ENCODE assay signal across 9 mouse cellular contexts in the genomic region with DNA sequence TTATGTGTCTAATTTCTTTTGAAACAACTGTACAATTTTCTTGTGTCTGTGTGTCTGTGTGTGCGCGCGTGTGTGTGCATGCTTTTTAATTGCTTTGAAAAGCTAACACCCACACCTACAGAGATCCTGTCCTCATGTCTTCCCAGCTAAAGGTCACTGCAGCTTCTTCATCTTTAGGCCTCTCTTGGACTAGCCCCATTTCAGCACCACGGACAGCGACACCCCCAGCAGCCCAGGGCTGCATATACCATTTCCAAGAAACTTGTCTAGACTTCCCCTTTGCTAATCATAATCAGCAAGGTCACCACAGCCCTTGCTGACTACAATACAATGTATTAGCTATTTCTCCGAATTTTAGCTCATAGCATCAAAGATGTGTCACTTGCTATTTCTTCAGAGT. TPM values are rescaled to one million over a fixed set of nuclear protein-coding genes. Genes with fewer than 3 reads are reported as not detected.
DNase-seq lines count a peak whose midpoint lies in the region; ATAC-seq and TF ChIP-seq lines count a peak whose summit lies in the region.
"Had no signal": no experiment of that assay in that cellular context is flagged by ENCODE, and none has a peak within 500 bp of the region (broad histone marks: within the 10 kb centered on the region; RNA-seq: fewer than 3 reads in every experiment).

No protein-coding gene starts in this region.

- H3K36me3 ChIP-seq in forebrain, embryonic 12.5 days (replicated peaks), result no peaks in the 10 kb centered on the region
- H3K36me3 ChIP-seq in hindbrain, embryonic 16.5 days (ENCODE audit: control insufficient read depth, insufficient read depth, low read length), result no peaks in the 10 kb centered on the region
- H3K36me3 ChIP-seq: liver, embryonic 15.5 days had no signal

- no peak for TF ChIP-seq POLR2A in lung, adult 2 months (IDR thresholded peaks at IDR 0.05; ENCODE audit: borderline replicate concordance, extremely low read depth, low read depth, low read length)
- no peak for TF ChIP-seq POLR2A in olfactory bulb, adult 2 months (IDR thresholded peaks at IDR 0.05; ENCODE audit: insufficient read depth, low read depth, low read length)

- H3K4me3 ChIP-seq in forebrain, embryonic 12.5 days (replicated peaks), result peak overlapping the region; percentile 69; the same call in 1 of the 2 replicates
- H3K4me3 ChIP-seq in hindbrain, embryonic 16.5 days (ENCODE audit: low read length), result peak overlapping the region; percentile 68
- H3K4me3 ChIP-seq in lung, adult 2 months (replicated peaks; ENCODE audit: extremely low read depth, low read depth, low read length), result no peak overlapping the region
- peak overlapping the region; percentile 69 for H3K4me3 ChIP-seq in olfactory bulb, adult 2 months (ENCODE audit: insufficient read depth, low read depth, low read length)
- H3K4me3 ChIP-seq: liver, embryonic 15.5 days had no signal

- peaks cover 15% of the 10 kb centered on the region for H3K4me1 ChIP-seq in forebrain, embryonic 12.5 days
- peaks cover 9% of the 10 kb centered on the region for H3K4me1 ChIP-seq in hindbrain, embryonic 16.5 days (ENCODE audit: control insufficient read depth, insufficient read depth, low read depth, low read length)
- H3K4me1 ChIP-seq in lung, adult 2 months (ENCODE audit: control insufficient read depth, insufficient read depth, low read length), result no peaks in the 10 kb centered on the region
- H3K4me1 ChIP-seq in olfactory bulb, adult 2 months (ENCODE audit: control insufficient read depth, insufficient read depth, low read length), result peaks cover 2% of the 10 kb centered on the region
- H3K4me1 ChIP-seq: liver, embryonic 15.5 days had no signal

- no peak overlapping the region for H3K9ac ChIP-seq in forebrain, embryonic 12.5 days
- H3K9ac ChIP-seq in hindbrain, embryonic 16.5 days (ENCODE audit: low read depth, low read length), result no peak overlapping the region; the same call in none of the 2 replicates
- H3K9ac ChIP-seq: liver, embryonic 15.5 days had no signal

- TF ChIP-seq CTCF in lung, adult 2 months (IDR thresholded peaks at IDR 0.05; ENCODE audit: insufficient read depth, low read length), result no peak
- no peak for TF ChIP-seq CTCF in olfactory bulb, adult 2 months (IDR thresholded peaks at IDR 0.05; ENCODE audit: insufficient read depth, low read depth, low read length)

- intact Hi-C loops in left cerebral cortex, postnatal 4 days (cut with DNase I), result no loop called here

- no peak for ATAC-seq in forebrain, embryonic 12.5 days (ENCODE audit: low FRiP score)
- no peak for ATAC-seq in hindbrain, embryonic 16.5 days

- H3K27me3 ChIP-seq in forebrain, embryonic 12.5 days, result peaks cover 39% of the 10 kb centered on the region
- no peaks in the 10 kb centered on the region for H3K27me3 ChIP-seq in hindbrain, embryonic 16.5 days (replicated peaks; ENCODE audit: control insufficient read depth, insufficient read depth, low read length)

- H3K9me3 ChIP-seq in forebrain, embryonic 12.5 days, result no peaks in the 10 kb centered on the region
- no peaks in the 10 kb centered on the region for H3K9me3 ChIP-seq in hindbrain, embryonic 16.5 days (ENCODE audit: control insufficient read depth, low read length)
- H3K9me3 ChIP-seq: liver, embryonic 15.5 days had no signal

- H3K27ac ChIP-seq in forebrain, embryonic 12.5 days, result no peak overlapping the region
- no peak overlapping the region; the same call in 1 of the 2 replicates for H3K27ac ChIP-seq in hindbrain, embryonic 16.5 days (ENCODE audit: low read depth, low read length)
- 0 out of 2 replicates have a peak overlapping the region, but pooled peaks have one; percentile 48 for H3K27ac ChIP-seq in olfactory bulb, adult 2 months (ENCODE audit: insufficient read depth, low read depth, low read length)
- H3K27ac ChIP-seq: liver, embryonic 15.5 days had no signal

- peak; percentile 53 for DNase-seq in left cerebral cortex, postnatal 4 days
- no peak for DNase-seq in left cerebral cortex, adult 11 months (ENCODE audit: low spot score)
- DNase-seq in adrenal gland, postnatal 4 days (ENCODE audit: low spot score in 2 of 2), result peak; percentile 35 to 49
- peak; percentile 35 for DNase-seq in lung, adult 2 months
- DNase-seq in spleen, postnatal 36 days (ENCODE audit: low spot score in 2 of 2), result no peak

- peak overlapping the region; percentile 93 for H3K4me2 ChIP-seq in forebrain, embryonic 12.5 days
- peak overlapping the region; percentile 88 for H3K4me2 ChIP-seq in hindbrain, embryonic 16.5 days (ENCODE audit: low read length)
- H3K4me2 ChIP-seq: liver, embryonic 15.5 days had no signal

- WGBS in forebrain, embryonic 12.5 days, result 33% methylated on average over 6 of the region's 6 CpGs
- WGBS in hindbrain, embryonic 16.5 days, result 25% methylated on average over 6 of the region's 6 CpGs
- 28% methylated on average over 6 of the region's 6 CpGs for WGBS in lung, adult 2 months
- WGBS in olfactory bulb, adult 2 months, result 23% methylated on average over 6 of the region's 6 CpGs

RNA-seq across cellular contexts. Expression of a gene that starts 1.9 kb away (rescaled TPM):
- total RNA-seq in left cerebral cortex, postnatal 4 days (2021), result 10 to 100 TPM; 84.6 to 84.9 TPM
- 10 to 100 TPM; 20.7 to 22.4 TPM for total RNA-seq in adrenal gland, postnatal 4 days (2021)
- polyA plus RNA-seq in forebrain, embryonic 12.5 days (2016; fragmentation: Nextera tagmentation; extraction: Ambion mirVana), result 5.2 and 6.6 TPM in 2 replicates
- polyA plus RNA-seq in hindbrain, embryonic 16.5 days (2015; fragmentation: Nextera tagmentation; extraction: Ambion mirVana), result 25.7 and 30.3 TPM in 2 replicates
- 0.04 and 0.09 TPM in 2 replicates for polyA plus RNA-seq in lung, adult 2 months (2012; rRNA removed)
- polyA plus RNA-seq in olfactory bulb, adult 2 months (2012; ENCODE audit: insufficient read depth, insufficient read length, low replicate concordance, missing spikeins), result not detected in 2 replicates

Comparison
In these comparisons a context has a peak if more than half of its experiments do, and no peak if none do; other contexts are left out.
1. DNase-seq: peak in left cerebral cortex, postnatal 4 days (single experiment), adrenal gland, postnatal 4 days (2 of 2) and lung, adult 2 months (single experiment); none in left cerebral cortex, adult 11 months (single experiment) and spleen, postnatal 36 days (0 of 2).